Mouse (Mus musculus) neural tube, embryonic 14.5 days (tissue): ENCODE data around the gene Srrt. TPM values are rescaled to one million over a fixed set of nuclear protein-coding genes. Genes with fewer than 3 reads are reported as not detected.

ENCODE experiments used
- ATAC-seq: fragments of 200-750 bp; cut with Nextera tagmentation; 2 replicates; pipeline ENCODE4 v1.8.0; 2017; ENCODE audit warnings: low read depth, mild to moderate bottlenecking, moderate TSS enrichment, moderate library complexity
- H3K27ac ChIP-seq: fragments of 300-500 bp; sonication (generic); 2 replicates; pipeline ENCODE4 v1.5.1; 2014; ENCODE audit warnings: low read depth, mild to moderate bottlenecking, control low read depth, low read length, moderate library complexity, mixed read lengths
- H3K27me3 ChIP-seq: fragments of 300-500 bp; sonication (generic); 2 replicates; pipeline ENCODE4 v1.6.1; 2014; ENCODE audit warnings: low read length; ENCODE audit not compliant: control insufficient read depth, insufficient read depth
- H3K36me3 ChIP-seq: fragments of 300-500 bp; sonication (generic); 2 replicates; pipeline ENCODE4 v1.6.1; 2014; ENCODE audit warnings: low read length, mixed read lengths; ENCODE audit not compliant: control insufficient read depth, insufficient read depth
- H3K4me1 ChIP-seq: fragments of 300-500 bp; sonication (generic); 2 replicates; pipeline ENCODE4 v1.6.1; 2014; ENCODE audit warnings: low read length; ENCODE audit not compliant: control insufficient read depth, insufficient read depth
- H3K4me2 ChIP-seq: fragments of 300-500 bp; sonication (generic); 2 replicates; pipeline ENCODE4 v1.6.1; 2014; ENCODE audit warnings: mild to moderate bottlenecking, low read depth, low read length, control low read depth
- H3K4me3 ChIP-seq: fragments of 300-500 bp; sonication (generic); 2 replicates; pipeline ENCODE4 v1.5.1; 2014; ENCODE audit warnings: low read depth, low read length, control low read depth, mixed read lengths
- H3K9ac ChIP-seq: fragments of 300-500 bp; sonication (generic); replicated peaks from 2 replicates; pipeline ENCODE4 v1.6.1; 2014; ENCODE audit warnings: low read depth, mild to moderate bottlenecking, control low read depth, low read length, mixed read lengths
- H3K9me3 ChIP-seq: fragments of 300-500 bp; sonication (generic); 2 replicates; pipeline ENCODE4 v1.6.1; 2016; ENCODE audit warnings: low read length; ENCODE audit not compliant: control insufficient read depth
- WGBS: fragments of 180-500 bp; shearing (Covaris S2); extraction: QIAGEN DNeasy Blood & Tissue Kit; methylation state at CpG from one replicate; pipeline ENCODE4 v1.1.7; 2014; 5-methylcytosine and 5-hydroxymethylcytosine counted together
- polyA plus RNA-seq: library from polyadenylated mRNA; unstranded; fragments of >200 nt; fragmentation: Nextera tagmentation; extraction: Ambion mirVana; gene quantifications from 2 replicates; pipeline ENCODE4 v1.2.1, GENCODE M21; 2014

Gene Srrt
- polyA plus RNA-seq, 1 experiment from 2014 or later = 81.8 TPM

DNA sequence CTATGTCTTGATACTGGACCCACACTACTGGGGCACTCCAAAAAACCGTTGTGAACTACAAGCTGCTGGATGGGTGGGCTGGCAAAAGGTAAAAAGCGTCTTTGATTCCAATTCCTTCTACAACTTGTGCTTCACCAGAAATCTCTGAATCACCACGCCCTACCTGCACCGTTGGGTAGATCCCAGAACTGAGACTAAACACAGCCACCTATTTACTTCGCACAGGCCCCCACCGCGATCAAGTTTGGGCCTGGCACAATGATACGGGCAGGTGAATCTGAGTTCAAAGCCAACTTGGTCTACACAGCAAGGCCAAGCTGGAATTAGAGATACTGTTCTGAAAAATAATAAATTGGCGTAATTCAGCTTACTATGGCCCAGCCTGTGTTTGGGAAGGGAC is 12.2 kb downstream of the Srrt start:
- Histone ChIP-seq H3K9me3 (no peaks in the 10 kb centered on the region), H3K27me3 (no peaks in the 10 kb centered on the region), H3K4me1 (peaks cover 8% of the 10 kb centered on the region), H3K36me3 (peaks cover 52% of the 10 kb centered on the region), H3K4me2 (peak overlapping the region; percentile 63), H3K9ac (peak overlapping the region; percentile 55; the same call in 1 of the 2 replicates), H3K4me3 (peak overlapping the region; percentile 36), H3K27ac (no peak overlapping the region)
- ATAC-seq = no peak
- WGBS = 85% methylated on average over 9 of the region's 9 CpGs

GRCm38 (mm10) chr5:137294744-137295093 is 12.8 kb downstream of the Srrt start:
- Histone ChIP-seq H3K36me3 (peaks cover 47% of the 10 kb centered on the region), H3K9me3 (no peaks in the 10 kb centered on the region), H3K4me2 (peak overlapping the region; percentile 63), H3K27me3 (no peaks in the 10 kb centered on the region), H3K9ac (peak overlapping the region; percentile 55), H3K4me1 (peaks cover 8% of the 10 kb centered on the region), H3K4me3 (peak overlapping the region; percentile 36), H3K27ac (peak overlapping the region; percentile 73)
- WGBS = 6% methylated on average over 18 of the region's 18 CpGs
- ATAC-seq = peak; percentile 47

DNA sequence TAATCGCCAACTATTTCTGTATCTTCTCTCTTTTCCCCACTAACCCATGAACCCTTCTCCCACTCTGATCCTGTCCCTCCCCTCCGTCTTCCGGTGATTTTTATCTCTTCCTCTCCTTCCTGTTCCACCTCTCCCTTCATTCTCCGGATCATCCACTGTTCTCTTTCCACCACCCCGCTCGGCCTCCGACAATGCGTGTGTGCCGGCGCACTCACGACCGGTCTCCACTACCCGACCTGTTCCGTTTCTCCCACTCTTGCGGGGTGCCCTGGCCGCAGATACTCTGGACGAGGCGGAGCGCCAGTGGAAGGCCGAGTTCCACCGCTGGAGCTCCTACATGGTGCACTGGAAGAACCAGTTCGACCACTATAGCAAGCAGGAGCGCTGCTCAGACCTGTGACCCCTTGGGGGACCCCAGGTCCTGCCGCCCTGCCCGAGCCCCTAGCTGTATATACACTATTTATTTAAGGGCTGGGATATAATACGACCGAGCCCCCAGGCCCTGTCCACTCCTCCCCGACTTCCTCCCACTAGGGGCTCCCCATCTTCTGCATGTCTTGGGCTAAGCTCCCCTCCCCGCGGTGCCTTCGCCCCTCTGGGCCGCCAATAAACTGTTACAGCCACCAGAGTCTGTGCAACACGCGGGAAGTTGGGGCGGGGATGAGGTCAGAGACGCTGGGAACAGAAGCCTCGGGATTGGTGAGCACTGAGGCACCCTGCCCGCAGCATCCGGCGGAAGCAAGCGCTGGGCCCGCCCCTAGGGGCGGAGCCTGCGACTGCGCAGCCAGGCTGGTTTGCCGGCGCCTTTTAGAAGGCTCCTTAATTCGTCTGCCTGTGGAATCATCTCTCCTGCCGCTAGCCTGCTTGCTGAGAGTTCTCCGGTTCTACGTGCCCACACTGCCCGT is 13.4 kb downstream of the Srrt start, which contains the start of gene Ufsp1:
Gene Ufsp1, plus strand, starts transcription at position 791 of the 905 bp plus-strand sequence.
- peak within 1 kb of the TSS; percentile 63 for H3K4me2 ChIP-seq
- peak within 1 kb of the TSS; percentile 36 for H3K4me3 ChIP-seq
- H3K36me3 ChIP-seq = peaks cover 40% of the 10 kb centered on the region
- peaks cover 10% of the 10 kb centered on the region for H3K4me1 ChIP-seq
- under 1% methylated on average over 52 of the region's 52 CpGs for WGBS
- H3K9ac ChIP-seq = peak within 1 kb of the TSS; percentile 55
- H3K27ac ChIP-seq = peak within 1 kb of the TSS; percentile 73
- ATAC-seq = peak; percentile 97
- no peaks in the 10 kb centered on the region for H3K9me3 ChIP-seq
- peaks cover 4% of the 10 kb centered on the region; the same call in 1 of the 2 replicates for H3K27me3 ChIP-seq

GRCm38 (mm10) chr5:137293282-137293681 is 14.2 kb downstream of the Srrt start:
- H3K36me3 ChIP-seq = peaks cover 32% of the 10 kb centered on the region
- H3K4me2 ChIP-seq = peak overlapping the region; percentile 63
- ATAC-seq = no peak
- peaks cover 10% of the 10 kb centered on the region for H3K4me1 ChIP-seq
- peak overlapping the region; percentile 36 for H3K4me3 ChIP-seq
- H3K27ac ChIP-seq = peak overlapping the region; percentile 73
- peak overlapping the region; percentile 51 for H3K9ac ChIP-seq
- H3K27me3 ChIP-seq = peaks cover 5% of the 10 kb centered on the region; the same call in 1 of the 2 replicates
- under 1% methylated on average over 14 of the region's 15 CpGs for WGBS
- H3K9me3 ChIP-seq = no peaks in the 10 kb centered on the region

GRCm38 (mm10) chr5:137291381-137291926 is 16.0 kb downstream of the Srrt start:
- H3K4me1 ChIP-seq = peaks cover 15% of the 10 kb centered on the region
- peaks cover 14% of the 10 kb centered on the region for H3K36me3 ChIP-seq
- H3K4me2 ChIP-seq = no peak overlapping the region
- no peak overlapping the region for H3K4me3 ChIP-seq
- H3K9ac ChIP-seq = no peak overlapping the region
- no peaks in the 10 kb centered on the region for H3K9me3 ChIP-seq
- ATAC-seq = no peak
- H3K27ac ChIP-seq = no peak overlapping the region
- H3K27me3 ChIP-seq = peaks cover 6% of the 10 kb centered on the region; the same call in 1 of the 2 replicates
- WGBS = 84% methylated on average over 15 of the region's 15 CpGs

DNA sequence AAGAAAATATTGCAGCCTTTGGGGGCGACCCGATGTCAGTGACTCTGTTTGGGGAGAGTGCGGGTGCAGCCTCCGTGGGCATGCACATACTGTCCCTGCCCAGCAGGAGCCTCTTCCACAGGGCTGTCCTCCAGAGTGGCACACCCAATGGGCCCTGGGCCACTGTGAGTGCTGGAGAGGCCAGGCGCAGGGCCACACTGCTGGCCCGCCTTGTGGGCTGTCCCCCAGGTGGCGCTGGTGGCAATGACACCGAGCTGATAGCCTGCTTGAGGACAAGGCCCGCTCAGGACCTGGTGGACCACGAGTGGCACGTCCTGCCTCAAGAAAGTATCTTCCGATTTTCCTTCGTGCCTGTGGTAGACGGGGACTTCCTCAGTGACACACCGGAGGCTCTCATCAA is 16.8 kb downstream of the Srrt start:
- Histone ChIP-seq H3K27ac (no peak overlapping the region), H3K4me1 (peaks cover 17% of the 10 kb centered on the region), H3K9ac (no peak overlapping the region), H3K36me3 (peaks cover 6% of the 10 kb centered on the region; the same call in 1 of the 2 replicates), H3K4me2 (no peak overlapping the region), H3K4me3 (no peak overlapping the region), H3K9me3 (no peaks in the 10 kb centered on the region), H3K27me3 (peaks cover 6% of the 10 kb centered on the region; the same call in 1 of the 2 replicates)
- WGBS = 23% methylated on average over 15 of the region's 15 CpGs
- no peak for ATAC-seq

GRCm38 (mm10) chr5:137289591-137290365 is 17.7 kb downstream of the Srrt start:
- peaks cover 6% of the 10 kb centered on the region; the same call in 1 of the 2 replicates for H3K27me3 ChIP-seq
- H3K4me2 ChIP-seq = peak overlapping the region; percentile 71
- peaks cover 10% of the 10 kb centered on the region for H3K4me1 ChIP-seq
- no peaks in the 10 kb centered on the region for H3K36me3 ChIP-seq
- H3K9me3 ChIP-seq = no peaks in the 10 kb centered on the region
- peak overlapping the region; percentile 55; the same call in 1 of the 2 replicates for H3K9ac ChIP-seq
- no peak overlapping the region for H3K27ac ChIP-seq
- no peak for ATAC-seq
- WGBS = 65% methylated on average over 13 of the region's 13 CpGs
- peak overlapping the region; percentile 38 for H3K4me3 ChIP-seq

GRCm38 (mm10) chr5:137288999-137289470 is 18.4 kb downstream of the Srrt start:
- WGBS = 4% methylated on average over 25 of the region's 25 CpGs
- peak overlapping the region; percentile 38 for H3K4me3 ChIP-seq
- no peaks in the 10 kb centered on the region for H3K9me3 ChIP-seq
- no peak overlapping the region for H3K27ac ChIP-seq
- H3K36me3 ChIP-seq = no peaks in the 10 kb centered on the region
- peak; percentile 12; the same call in 1 of the 2 replicates for ATAC-seq
- peak overlapping the region; percentile 55 for H3K9ac ChIP-seq
- peak overlapping the region; percentile 71 for H3K4me2 ChIP-seq
- H3K27me3 ChIP-seq = peaks cover 6% of the 10 kb centered on the region; the same call in 1 of the 2 replicates
- H3K4me1 ChIP-seq = peaks cover 9% of the 10 kb centered on the region; the same call in 1 of the 2 replicates
